Mouse (Mus musculus) heart, adult 2 months (tissue): ENCODE results near the gene Nell1.

ENCODE experiments used
- CTCF ChIP-seq: fragments of 200-600 bp; IDR thresholded peaks from 2 replicates; pipeline ENCODE4 v1.8.1; 2022; ENCODE audit warnings: antibody characterized with exemption, mild to moderate bottlenecking, moderate library complexity
- POLR2A ChIP-seq: fragments of 200-500 bp; IDR thresholded peaks from 2 replicates; pipeline ENCODE4 v1.6.1; 2011; ENCODE audit warnings: mild to moderate bottlenecking, low read depth, low read length, control low read depth; ENCODE audit not compliant: insufficient read depth

DNA sequence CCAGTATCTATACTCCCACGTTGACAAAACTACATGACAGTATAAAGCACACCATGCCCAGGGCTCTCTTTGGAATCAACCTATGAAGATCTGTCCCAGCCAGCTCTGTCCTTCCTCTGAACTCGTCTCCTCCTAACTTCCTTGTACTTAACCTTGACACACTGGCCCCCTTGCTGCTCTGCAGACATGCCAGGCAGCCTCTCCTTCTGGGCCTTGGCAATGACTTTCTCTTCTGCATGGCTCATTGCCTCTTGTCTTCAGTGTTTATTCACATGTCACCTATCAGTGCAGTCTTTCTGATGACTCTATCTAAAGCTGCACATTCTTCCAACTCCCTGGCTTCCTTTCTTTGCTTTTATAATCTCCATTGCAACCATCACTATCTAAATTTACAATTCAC is 376.9 kb downstream of the Nell1 start:
- TF ChIP-seq POLR2A (no peak), CTCF (no peak)
